Mouse (Mus musculus) right cerebral cortex, adult 2 months (tissue): ENCODE results near the gene Kiss1.

Experiments used
- DNase-seq, 2 experiments: peaks; one replicate each; pipeline ENCODE4 v3.0.0; 2021 to 2022; ENCODE audit warnings: low spot score in 2 of 2

The Kiss1 gene

GRCm38 (mm10) chr1:133321267-133321925 is at the start of gene Kiss1:
Gene Kiss1 (plus strand): TSS chr1:133321875.
- no peak for DNase-seq

- no peak for DNase-seq
Measured at GRCm38 (mm10) chr1:133274163-133274562, 47.5 kb upstream of the Kiss1 start.

- no peak for DNase-seq
Measured at GRCm38 (mm10) chr1:133276983-133277382, 44.7 kb upstream of the Kiss1 start.

- DNase-seq, result no peak
Measured at GRCm38 (mm10) chr1:133278539-133278938, 43.1 kb upstream of the Kiss1 start.

GRCm38 (mm10) chr1:133278946-133279631 is 42.6 kb upstream of the Kiss1 start:
- DNase-seq, result no peak

GRCm38 (mm10) chr1:133279632-133280093 is 42.0 kb upstream of the Kiss1 start:
- DNase-seq, result peak; percentile 65 to 69

- DNase-seq, result no peak
Measured at GRCm38 (mm10) chr1:133280537-133280936, 41.1 kb upstream of the Kiss1 start.

GRCm38 (mm10) chr1:133285907-133286306 is 35.8 kb upstream of the Kiss1 start:
- DNase-seq, result no peak

GRCm38 (mm10) chr1:133287051-133287450 is 34.6 kb upstream of the Kiss1 start:
- DNase-seq, result peak; percentile 60 to 62

- no peak for DNase-seq
Measured at GRCm38 (mm10) chr1:133287880-133288279, 33.8 kb upstream of the Kiss1 start.

- no peak for DNase-seq
Measured at GRCm38 (mm10) chr1:133291888-133292287, 29.8 kb upstream of the Kiss1 start.

GRCm38 (mm10) chr1:133292608-133293007 is 29.1 kb upstream of the Kiss1 start:
- DNase-seq, result no peak

GRCm38 (mm10) chr1:133296376-133296775 is 25.3 kb upstream of the Kiss1 start:
- DNase-seq, result no peak

- peak in 1 of 2 experiments; percentile 50 for DNase-seq
Measured at GRCm38 (mm10) chr1:133298816-133299215, 22.9 kb upstream of the Kiss1 start.

GRCm38 (mm10) chr1:133302540-133302939 is 19.1 kb upstream of the Kiss1 start:
- DNase-seq, result no peak

GRCm38 (mm10) chr1:133306842-133307241 is 14.8 kb upstream of the Kiss1 start:
- DNase-seq, result peak; percentile 76 to 80

- DNase-seq, result peak in 1 of 2 experiments; percentile 41
Measured at GRCm38 (mm10) chr1:133307318-133307717, 14.4 kb upstream of the Kiss1 start.

- DNase-seq, result no peak
Measured at GRCm38 (mm10) chr1:133309652-133310267, 11.9 kb upstream of the Kiss1 start, which contains the start of gene Golt1a. Gene Golt1a (plus strand): TSS chr1:133309800.

- no peak for DNase-seq
Measured at GRCm38 (mm10) chr1:133311240-133311639, 10.4 kb upstream of the Kiss1 start.

- peak; percentile 73 to 75 for DNase-seq
Measured at GRCm38 (mm10) chr1:133311946-133312345, 9.7 kb upstream of the Kiss1 start.

- peak; percentile 45 to 66 for DNase-seq
Measured at GRCm38 (mm10) chr1:133314364-133314763, 7.3 kb upstream of the Kiss1 start.

GRCm38 (mm10) chr1:133315775-133316174 is 5.9 kb upstream of the Kiss1 start:
- DNase-seq, result no peak

- no peak for DNase-seq
Measured at GRCm38 (mm10) chr1:133316577-133316976, 5.1 kb upstream of the Kiss1 start.
